Mouse (Mus musculus): ENCODE measurements around the gene Dlg4. TPM values are rescaled to one million over a fixed set of nuclear protein-coding genes. Genes with fewer than 3 reads are reported as not detected.

The Dlg4 gene
- total and polyA plus RNA-seq, 3 experiments = 6.8 to 15.3 (median 7.3) TPM

DNA sequence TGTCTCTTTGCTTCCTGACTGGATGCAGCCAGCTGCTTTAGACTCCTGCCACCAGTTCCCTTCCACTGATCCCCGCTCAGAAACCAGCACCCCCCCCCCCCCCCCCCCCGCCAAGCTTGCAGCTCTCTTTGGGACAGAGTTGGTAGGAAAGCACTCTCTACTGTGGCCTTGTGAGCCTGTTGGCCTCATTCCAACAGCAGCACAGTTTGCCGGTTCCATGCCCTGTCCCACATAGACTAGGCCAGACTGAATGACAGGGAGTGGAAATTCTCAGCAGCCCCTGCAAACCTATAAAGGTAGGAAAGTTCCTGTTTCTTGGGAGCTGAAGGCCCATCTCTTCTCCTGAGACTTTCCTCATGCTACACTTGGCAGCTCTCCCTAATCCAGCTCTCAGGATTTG, 60.7 kb downstream of the Dlg4 start:
- no peaks in the 10 kb centered on the region for H3K79me2 ChIP-seq (replicated peaks; ENCODE audit: control insufficient read depth, extremely low read depth, insufficient read depth, poor library complexity, severe bottlenecking)
- DNase-seq (ENCODE audit: extremely low read depth) = no peak
- H3K36me3 ChIP-seq (replicated peaks in 1 of 2; ENCODE audit: control insufficient read depth in 1 of 2, insufficient read depth in 1 of 2, low read length in 1 of 2) = no peaks in the 10 kb centered on the region
- H3K4me1 ChIP-seq (ENCODE audit: control insufficient read depth in 1 of 2, insufficient read depth in 2 of 2) = peaks cover 6 to 29% of the 10 kb centered on the region in 2 experiments; a peak in 3 of 4 replicates
- peaks cover 5% of the 10 kb centered on the region for H3K9me3 ChIP-seq (replicated peaks; ENCODE audit: low read length)
- no peak overlapping the region for H3K4me2 ChIP-seq (ENCODE audit: insufficient read depth, low read depth, poor library complexity, severe bottlenecking)
- no peak overlapping the region for H3K9ac ChIP-seq (ENCODE audit: insufficient read depth, low read depth)
- H3K4me3 ChIP-seq (replicated peaks in 1 of 3; ENCODE audit: low read depth in 2 of 3, low read length in 2 of 3, poor library complexity in 1 of 3) = no peak overlapping the region
- H3K27ac ChIP-seq (ENCODE audit: insufficient read depth, low read depth) = no peak overlapping the region
- H3K27me3 ChIP-seq (replicated peaks) = no peaks in the 10 kb centered on the region
- TF ChIP-seq ELF1 (IDR thresholded peaks at IDR 0.05; ENCODE audit: low read depth, low read length) (no peak), TBP (conservative IDR thresholded peaks at IDR 0.05; ENCODE audit: low read depth, low read length) (no peak), PAX5 (IDR thresholded peaks at IDR 0.05; ENCODE audit: low read length) (no peak), POLR2A (IDR thresholded peaks at IDR 0.05; ENCODE audit: low read depth, low read length) (no peak), SIN3A (IDR thresholded peaks at IDR 0.05; ENCODE audit: low read length) (no peak), MAFK (IDR thresholded peaks at IDR 0.05; ENCODE audit: insufficient replicate concordance, low read length) (no peak), MAX (IDR thresholded peaks at IDR 0.05; ENCODE audit: low read length) (no peak), TCF12 (IDR thresholded peaks at IDR 0.05; ENCODE audit: low read depth, low read length) (no peak), MXI1 (IDR thresholded peaks at IDR 0.05; ENCODE audit: low read depth, low read length) (no peak), E2F4 (IDR thresholded peaks at IDR 0.05; ENCODE audit: insufficient replicate concordance, low read depth, low read length) (no peak)
- dilution Hi-C loops (cut with MboI; ENCODE audit: extremely low pct_ligation_motif_present, extremely low pct_unique_long_range_greater_than_20kb, low sequenced_read_pairs) (no loop called here), in situ Hi-C loops (cut with MboI; ENCODE audit: low pct_ligation_motif_present, low pct_unique_long_range_greater_than_20kb, low sequenced_read_pairs) (no loop called here)

DNA sequence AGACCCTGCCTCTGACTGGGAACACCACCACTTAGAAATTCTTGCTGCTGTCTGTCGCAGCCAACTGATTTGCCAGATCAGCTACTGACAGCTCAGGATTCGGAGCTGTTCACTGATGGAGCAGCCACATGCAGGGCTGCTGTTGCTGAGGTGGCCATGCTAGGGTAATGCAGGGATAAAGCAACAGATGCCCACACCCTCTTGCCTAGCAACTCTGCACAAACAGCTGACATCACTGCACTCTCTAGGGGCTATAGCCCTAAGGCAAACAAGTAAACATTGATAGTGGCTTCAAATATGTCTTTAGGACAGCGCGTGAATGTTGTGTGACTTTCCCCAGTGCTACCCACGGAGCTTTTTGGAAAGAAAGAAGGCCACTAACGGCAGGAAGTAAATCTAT, 62.4 kb downstream of the Dlg4 start:
- no peaks in the 10 kb centered on the region for H3K27me3 ChIP-seq (replicated peaks)
- no peak for TF ChIP-seq PAX5 (IDR thresholded peaks at IDR 0.05; ENCODE audit: low read length)
- TF ChIP-seq BHLHE40 (IDR thresholded peaks at IDR 0.05; ENCODE audit: low read depth, low read length) = no peak
- no peak for TF ChIP-seq MAFK (IDR thresholded peaks at IDR 0.05; ENCODE audit: insufficient replicate concordance, low read length)
- no peak for TF ChIP-seq E2F4 (IDR thresholded peaks at IDR 0.05; ENCODE audit: insufficient replicate concordance, low read depth, low read length)
- no peak for TF ChIP-seq NELFE (IDR thresholded peaks at IDR 0.05; ENCODE audit: low read depth, low read length)
- TF ChIP-seq KAT2A (IDR thresholded peaks at IDR 0.05; ENCODE audit: insufficient replicate concordance, low read length) = no peak
- TF ChIP-seq SIN3A (IDR thresholded peaks at IDR 0.05; ENCODE audit: low read length) = no peak
- no peak for TF ChIP-seq CHD1 (IDR thresholded peaks at IDR 0.05; ENCODE audit: low read depth, low read length)
- no peak for TF ChIP-seq USF2 (conservative IDR thresholded peaks at IDR 0.05; ENCODE audit: low read depth, low read length)
- TF ChIP-seq GABPA (IDR thresholded peaks at IDR 0.05; ENCODE audit: insufficient replicate concordance, low read depth, low read length) = no peak
- in situ Hi-C loops (cut with MboI; ENCODE audit: low pct_ligation_motif_present, low pct_unique_long_range_greater_than_20kb, low sequenced_read_pairs) = no loop called here
- peaks cover 8 to 36% of the 10 kb centered on the region in 2 experiments for H3K4me1 ChIP-seq (ENCODE audit: control insufficient read depth in 1 of 2, insufficient read depth in 2 of 2)
- H3K27ac ChIP-seq (ENCODE audit: insufficient read depth, low read depth) = no peak overlapping the region
- no peak overlapping the region for H3K4me2 ChIP-seq (ENCODE audit: insufficient read depth, low read depth, poor library complexity, severe bottlenecking)
- dilution Hi-C loops (cut with MboI; ENCODE audit: extremely low pct_ligation_motif_present, extremely low pct_unique_long_range_greater_than_20kb, low sequenced_read_pairs) = no loop called here
- no peak overlapping the region for H3K4me3 ChIP-seq (replicated peaks in 1 of 3; ENCODE audit: low read depth in 2 of 3, low read length in 2 of 3, poor library complexity in 1 of 3)
- H3K9me3 ChIP-seq (replicated peaks; ENCODE audit: low read length) = peaks cover 5% of the 10 kb centered on the region
- DNase-seq (ENCODE audit: extremely low read depth) = no peak
- H3K79me2 ChIP-seq (replicated peaks; ENCODE audit: control insufficient read depth, extremely low read depth, insufficient read depth, poor library complexity, severe bottlenecking) = no peaks in the 10 kb centered on the region
- no peak overlapping the region for H3K9ac ChIP-seq (ENCODE audit: insufficient read depth, low read depth)
- H3K36me3 ChIP-seq (replicated peaks in 1 of 2; ENCODE audit: control insufficient read depth in 1 of 2, insufficient read depth in 1 of 2, low read length in 1 of 2) = no peaks in the 10 kb centered on the region

All from CH12.LX (cell line).